Mouse (Mus musculus) midbrain, embryonic 15.5 days (tissue): Measurements from ENCODE around the gene Tsga10. TPM values are rescaled to one million over a fixed set of nuclear protein-coding genes. Genes with fewer than 3 reads are reported as not detected.

ENCODE experiments used
- ATAC-seq: fragments of 200-750 bp; cut with Nextera tagmentation; replicated peaks from 2 replicates; pipeline ENCODE4 v1.8.0; 2017; ENCODE audit warnings: moderate TSS enrichment
- H3K27ac ChIP-seq: fragments of 300-500 bp; sonication (generic); 2 replicates; pipeline ENCODE4 v1.5.1; 2015; ENCODE audit warnings: mild to moderate bottlenecking, inconsistent platforms
- H3K27me3 ChIP-seq: fragments of 300-500 bp; sonication (generic); replicated peaks from 2 replicates; pipeline ENCODE4 v1.6.1; 2015; ENCODE audit warnings: inconsistent platforms
- H3K36me3 ChIP-seq: fragments of 300-500 bp; sonication (generic); replicated peaks from 2 replicates; pipeline ENCODE4 v1.6.1; 2015; ENCODE audit warnings: inconsistent platforms
- H3K4me1 ChIP-seq: fragments of 300-500 bp; sonication (generic); 2 replicates; pipeline ENCODE4 v1.6.1; 2015; ENCODE audit warnings: inconsistent platforms
- H3K4me2 ChIP-seq: fragments of 300-500 bp; sonication (generic); 2 replicates; pipeline ENCODE4 v1.6.1; 2015; ENCODE audit warnings: inconsistent platforms, mild to moderate bottlenecking, moderate library complexity
- H3K4me3 ChIP-seq: fragments of 300-500 bp; sonication (generic); 2 replicates; pipeline ENCODE4 v1.5.1; 2015; ENCODE audit warnings: mild to moderate bottlenecking, inconsistent platforms
- H3K9ac ChIP-seq: fragments of 300-500 bp; sonication (generic); 2 replicates; pipeline ENCODE4 v1.6.1; 2015; ENCODE audit warnings: mild to moderate bottlenecking, inconsistent platforms
- H3K9me3 ChIP-seq: fragments of 300-500 bp; sonication (generic); 2 replicates; pipeline ENCODE4 v1.6.1; 2016; ENCODE audit warnings: inconsistent platforms
- WGBS: fragments of 180-500 bp; shearing (Covaris S2); methylation state at CpG from one replicate; pipeline ENCODE4 v1.1.7; 2015; ENCODE audit warnings: mixed read lengths; 5-methylcytosine and 5-hydroxymethylcytosine counted together
- polyA plus RNA-seq: library from polyadenylated mRNA; unstranded; fragments of >200 nt; fragmentation: Nextera tagmentation; extraction: Ambion mirVana; gene quantifications from 2 replicates; pipeline ENCODE4 v1.2.1, GENCODE M21; 2015

The Tsga10 gene
- polyA plus RNA-seq, 1 experiment from 2014 or later: 20.8 TPM

DNA sequence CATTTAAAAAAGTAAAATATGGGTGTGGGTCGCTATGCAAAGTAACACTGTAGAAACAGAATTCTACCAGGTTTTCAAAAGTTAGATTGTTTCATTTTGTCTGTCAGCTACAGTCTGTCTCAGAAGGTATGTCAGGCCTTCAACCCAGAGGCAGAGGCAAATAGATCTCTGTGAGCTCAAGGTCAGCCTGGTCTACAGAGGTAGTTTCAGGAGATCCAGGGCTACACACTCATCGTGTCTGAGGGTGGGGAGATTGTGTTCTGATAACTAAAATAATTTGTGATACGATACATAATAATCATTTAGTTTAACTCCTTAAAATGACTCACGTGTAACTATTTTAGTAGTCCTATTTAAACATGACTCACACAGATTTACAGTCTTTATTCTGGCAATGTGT is 6.9 kb upstream of the Tsga10 start:
- peaks cover 7% of the 10 kb centered on the region; the same call in 1 of the 2 replicates for H3K27me3 ChIP-seq
- H3K4me3 ChIP-seq: peak overlapping the region; percentile 51; the same call in 1 of the 2 replicates
- WGBS: 96% methylated on average over 4 of the region's 4 CpGs
- ATAC-seq: no peak
- peaks cover 21% of the 10 kb centered on the region for H3K36me3 ChIP-seq
- H3K9me3 ChIP-seq: no peaks in the 10 kb centered on the region
- H3K4me2 ChIP-seq: 0 out of 2 replicates have a peak overlapping the region, but pooled peaks have one; percentile 60
- H3K4me1 ChIP-seq: peaks cover 13% of the 10 kb centered on the region
- H3K27ac ChIP-seq: no peak overlapping the region
- H3K9ac ChIP-seq: 0 out of 2 replicates have a peak overlapping the region, but pooled peaks have one; percentile 55

DNA sequence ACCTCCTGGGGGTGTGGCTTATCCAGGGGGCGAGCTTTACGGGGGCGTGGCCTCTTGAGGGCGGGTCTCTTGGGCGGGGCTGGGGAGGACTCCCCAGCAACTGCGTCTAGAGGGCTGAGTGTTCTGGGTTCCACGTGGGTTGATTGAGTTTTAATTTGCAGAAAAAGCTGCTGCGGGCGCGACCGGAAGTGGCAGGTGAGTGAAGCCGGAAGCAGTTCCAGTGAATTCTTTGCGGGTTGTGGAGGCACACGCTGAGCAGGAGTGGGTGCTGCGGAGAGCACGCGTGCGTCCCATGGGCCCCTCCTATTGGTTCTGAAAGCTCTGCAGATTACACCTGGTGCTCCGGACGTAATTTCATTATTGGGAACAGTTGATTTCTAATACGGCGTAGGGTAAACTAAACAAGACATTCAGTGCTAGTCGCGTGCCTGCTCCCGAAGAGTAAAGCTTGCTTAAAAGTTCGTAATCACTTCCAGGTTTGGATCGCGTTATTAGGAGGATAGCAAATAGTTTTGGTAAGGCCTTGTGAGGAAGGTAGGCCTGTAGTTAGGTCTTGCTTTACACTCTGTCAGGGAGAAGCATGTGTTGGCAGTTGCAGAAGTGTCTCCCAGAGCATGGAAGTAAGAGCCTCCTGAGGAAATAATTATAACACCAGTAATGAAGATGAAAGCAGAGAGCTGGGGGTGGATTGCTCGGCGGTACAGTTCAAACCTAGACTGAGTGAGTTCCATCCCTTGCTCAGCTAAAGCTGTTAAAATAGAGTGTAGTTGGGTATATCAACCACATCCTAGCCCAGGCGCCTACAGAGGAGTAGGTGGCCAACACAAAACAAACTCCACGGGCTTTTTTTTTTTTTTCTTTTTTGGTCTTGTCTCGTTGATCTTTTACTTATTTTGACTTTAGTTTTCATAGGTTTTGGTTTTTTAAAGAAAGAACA is 6.2 kb upstream of the Tsga10 start:
- Histone ChIP-seq H3K4me1 (peaks cover 13% of the 10 kb centered on the region), H3K9ac (peak overlapping the region; percentile 55), H3K4me2 (peak overlapping the region; percentile 60), H3K27me3 (peaks cover 7% of the 10 kb centered on the region; the same call in 1 of the 2 replicates), H3K9me3 (no peaks in the 10 kb centered on the region), H3K36me3 (peaks cover 15% of the 10 kb centered on the region), H3K27ac (peak overlapping the region; percentile 74), H3K4me3 (peak overlapping the region; percentile 51)
- peak; percentile 95 for ATAC-seq
- WGBS: 6% methylated on average over 33 of the region's 33 CpGs

DNA sequence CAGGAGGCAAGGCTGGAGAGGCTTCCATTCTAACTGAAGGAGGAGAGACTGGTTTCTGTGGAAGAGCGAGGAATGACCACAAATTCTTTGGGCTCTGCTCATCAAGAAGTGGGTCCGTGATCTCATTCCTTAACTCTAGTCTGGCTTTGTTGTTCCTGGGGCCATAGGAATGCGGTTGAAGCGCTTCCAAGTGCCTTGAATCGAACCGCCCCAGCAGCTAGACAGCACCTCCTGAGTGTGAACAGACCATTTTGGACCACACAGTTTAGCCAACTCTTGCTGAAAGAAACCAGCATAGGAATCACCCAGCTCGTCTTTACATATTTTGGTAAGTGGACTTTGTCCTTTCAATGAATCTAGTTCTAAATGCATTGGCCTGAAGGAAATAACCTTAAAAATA is 5.5 kb upstream of the Tsga10 start, which contains the start of gene Lipt1:
Gene Lipt1 (plus strand): TSS at position 35 of the 400 bp plus-strand sequence.
- WGBS: 4% methylated on average over 7 of the region's 7 CpGs
- Histone ChIP-seq H3K36me3 (peaks cover 13% of the 10 kb centered on the region), H3K4me2 (peak within 1 kb of the TSS; percentile 60), H3K4me3 (peak within 1 kb of the TSS; percentile 51), H3K27me3 (peaks cover 7% of the 10 kb centered on the region; the same call in 1 of the 2 replicates), H3K4me1 (peaks cover 13% of the 10 kb centered on the region), H3K9ac (peak within 1 kb of the TSS; percentile 55), H3K9me3 (no peaks in the 10 kb centered on the region), H3K27ac (peak within 1 kb of the TSS; percentile 74)
- ATAC-seq: peak; percentile 66

DNA sequence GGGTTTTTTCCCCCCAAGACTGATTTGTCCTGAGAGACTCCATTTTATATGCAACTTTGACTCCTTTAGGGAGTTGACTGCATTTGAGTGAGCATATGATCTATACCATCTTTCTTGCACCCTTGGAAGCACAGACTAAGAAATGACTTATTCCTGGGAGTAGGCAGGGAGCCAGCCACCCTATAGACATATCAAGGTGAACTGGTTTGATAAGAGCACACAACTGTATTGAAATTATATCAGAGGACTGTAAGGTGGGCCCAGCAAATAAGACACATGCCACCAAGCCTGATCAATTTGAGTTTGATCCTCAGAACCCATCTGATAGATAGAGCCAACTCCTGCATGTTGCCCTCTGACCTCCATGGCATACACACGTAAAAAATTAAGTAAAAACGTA is 3.1 kb upstream of the Tsga10 start:
- H3K4me3 ChIP-seq: no peak overlapping the region
- ATAC-seq: no peak
- H3K4me1 ChIP-seq: peaks cover 20% of the 10 kb centered on the region
- H3K9ac ChIP-seq: no peak overlapping the region
- no peaks in the 10 kb centered on the region for H3K9me3 ChIP-seq
- no peak overlapping the region for H3K27ac ChIP-seq
- 49% methylated on average over 2 of the region's 2 CpGs for WGBS
- peaks cover 7% of the 10 kb centered on the region; the same call in 1 of the 2 replicates for H3K27me3 ChIP-seq
- no peak overlapping the region for H3K4me2 ChIP-seq
- no peaks in the 10 kb centered on the region for H3K36me3 ChIP-seq

DNA sequence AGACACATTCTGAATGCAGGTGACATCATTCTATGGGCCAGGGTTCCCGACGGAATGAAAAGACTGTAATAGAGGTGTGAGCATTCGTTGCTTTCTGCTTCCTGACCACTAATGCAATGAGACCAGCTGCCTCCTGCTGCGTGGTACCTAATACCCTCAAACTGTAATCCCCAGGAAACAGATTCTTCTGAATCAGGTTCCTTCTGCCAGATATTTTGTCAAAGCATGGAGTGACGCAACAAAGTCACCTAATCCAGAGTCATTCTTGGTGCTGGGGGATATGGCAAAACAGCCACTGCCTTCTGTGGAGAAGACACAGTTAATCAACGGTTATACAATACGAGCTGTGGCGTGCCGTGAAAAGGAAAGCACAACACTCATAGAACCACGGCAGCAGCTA is 2.4 kb upstream of the Tsga10 start:
- 64% methylated on average over 10 of the region's 10 CpGs for WGBS
- no peak overlapping the region for H3K4me3 ChIP-seq
- ATAC-seq: no peak

DNA sequence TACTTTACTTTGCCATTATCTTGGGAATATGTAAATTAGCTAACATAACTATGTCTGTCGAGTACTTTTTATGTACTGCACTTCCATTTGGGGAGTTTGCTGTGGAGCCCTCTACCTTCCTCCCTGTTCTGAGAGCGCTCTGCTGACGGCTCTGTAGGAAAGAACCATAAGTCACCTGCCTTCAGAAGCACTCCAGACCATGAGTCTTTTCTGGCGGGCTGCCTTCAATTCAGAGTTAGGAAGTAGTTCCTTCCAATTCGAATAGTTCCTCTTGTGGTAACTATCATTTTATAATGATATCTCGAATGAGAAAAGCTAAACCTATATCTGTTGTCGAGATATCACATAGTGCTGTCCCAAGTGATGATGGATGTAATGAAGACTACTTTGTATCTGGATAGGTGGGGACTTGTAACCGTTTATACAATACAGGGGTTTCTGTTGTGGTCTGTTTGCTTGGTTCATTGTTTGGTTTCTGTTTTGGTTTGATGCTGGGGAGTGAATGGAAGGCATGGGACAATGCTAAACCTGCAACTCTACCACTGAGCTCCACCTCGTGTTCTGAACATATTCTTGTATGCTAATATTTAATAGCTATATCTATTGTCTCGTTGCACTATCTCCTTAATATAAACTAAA is 1.6 kb upstream of the Tsga10 start:
- peaks cover 7% of the 10 kb centered on the region; the same call in 1 of the 2 replicates for H3K27me3 ChIP-seq
- no peak overlapping the region for H3K9ac ChIP-seq
- H3K27ac ChIP-seq: no peak overlapping the region
- H3K4me3 ChIP-seq: no peak overlapping the region
- H3K4me1 ChIP-seq: peaks cover 23% of the 10 kb centered on the region
- no peaks in the 10 kb centered on the region for H3K36me3 ChIP-seq
- no peak for ATAC-seq
- 70% methylated on average over 10 of the region's 10 CpGs for WGBS
- no peak overlapping the region for H3K4me2 ChIP-seq
- no peaks in the 10 kb centered on the region for H3K9me3 ChIP-seq

More for the DNA sequence above, 2.4 kb upstream of the Tsga10 start:
- H3K9me3 ChIP-seq: no peaks in the 10 kb centered on the region
- no peak overlapping the region for H3K4me2 ChIP-seq
- peaks cover 20% of the 10 kb centered on the region for H3K4me1 ChIP-seq
- peaks cover 7% of the 10 kb centered on the region; the same call in 1 of the 2 replicates for H3K27me3 ChIP-seq
- no peaks in the 10 kb centered on the region for H3K36me3 ChIP-seq
- no peak overlapping the region for H3K27ac ChIP-seq
- H3K9ac ChIP-seq: no peak overlapping the region

DNA sequence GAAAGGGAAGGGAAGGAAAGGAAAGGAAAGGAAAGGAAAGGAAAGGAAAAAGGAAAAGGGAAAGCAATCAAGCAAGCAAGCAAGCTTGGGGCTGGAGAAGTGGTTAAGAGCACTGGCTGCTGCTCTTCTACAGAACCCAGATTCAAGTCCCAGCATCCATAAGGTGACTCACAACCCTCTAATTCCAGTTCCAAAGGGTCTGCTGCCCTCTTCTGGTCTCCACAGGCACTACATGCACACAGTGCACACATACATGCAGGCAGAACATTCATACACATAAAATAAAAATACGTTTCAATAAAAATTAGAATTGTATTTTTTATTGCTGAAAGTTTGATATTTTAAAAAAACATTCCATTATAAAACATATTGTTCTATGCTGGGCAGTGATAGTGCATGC is 827 bp upstream of the Tsga10 start:
- H3K27me3 ChIP-seq: peaks cover 7% of the 10 kb centered on the region; the same call in 1 of the 2 replicates
- WGBS: 79% methylated on average over 1 of the region's 1 CpGs
- no peak for ATAC-seq
- no peak overlapping the region for H3K4me3 ChIP-seq
- H3K4me1 ChIP-seq: peaks cover 18% of the 10 kb centered on the region
- no peak overlapping the region for H3K4me2 ChIP-seq
- no peak overlapping the region for H3K27ac ChIP-seq
- H3K9ac ChIP-seq: no peak overlapping the region
- no peaks in the 10 kb centered on the region for H3K36me3 ChIP-seq
- H3K9me3 ChIP-seq: no peaks in the 10 kb centered on the region

DNA sequence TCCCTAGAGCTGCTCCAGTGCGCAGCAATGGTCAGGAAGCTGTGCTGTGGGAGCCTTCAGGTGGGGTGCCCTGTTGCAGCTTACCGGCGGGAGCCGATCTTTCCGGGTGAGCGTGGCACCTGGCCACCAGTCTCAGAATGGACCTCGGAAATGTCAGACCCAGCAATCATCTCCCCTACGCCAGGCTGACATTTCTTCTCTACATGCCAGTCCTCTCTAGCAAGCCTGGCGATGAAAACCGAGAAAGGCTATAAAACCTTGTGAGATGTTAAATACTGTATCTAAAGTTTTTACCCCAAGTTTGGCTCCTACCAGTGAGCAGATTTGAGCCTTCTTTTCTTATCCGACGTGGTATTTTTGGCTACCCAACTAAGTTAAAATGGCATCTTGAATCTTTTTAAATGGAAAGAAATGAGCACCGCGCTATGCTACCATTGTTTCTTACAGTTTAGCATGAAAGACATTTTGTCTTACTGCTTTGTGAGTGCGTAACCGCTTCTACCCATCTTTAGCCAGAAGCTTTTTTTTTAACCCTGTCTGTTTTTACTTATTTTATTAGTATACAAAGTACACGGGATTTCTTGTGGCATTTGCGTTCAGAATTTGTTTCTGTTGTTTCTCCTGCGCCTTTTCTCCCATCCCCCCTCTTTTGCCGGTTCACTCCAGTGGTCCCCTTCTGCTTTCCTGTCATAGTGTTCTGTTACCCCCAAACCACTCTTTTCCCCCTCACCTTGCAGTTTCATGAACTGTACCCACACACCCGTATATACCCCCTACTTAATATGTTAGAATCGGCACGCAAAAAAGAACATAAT is 621 bp downstream of the Tsga10 start:
- WGBS: 11% methylated on average over 23 of the region's 23 CpGs

DNA sequence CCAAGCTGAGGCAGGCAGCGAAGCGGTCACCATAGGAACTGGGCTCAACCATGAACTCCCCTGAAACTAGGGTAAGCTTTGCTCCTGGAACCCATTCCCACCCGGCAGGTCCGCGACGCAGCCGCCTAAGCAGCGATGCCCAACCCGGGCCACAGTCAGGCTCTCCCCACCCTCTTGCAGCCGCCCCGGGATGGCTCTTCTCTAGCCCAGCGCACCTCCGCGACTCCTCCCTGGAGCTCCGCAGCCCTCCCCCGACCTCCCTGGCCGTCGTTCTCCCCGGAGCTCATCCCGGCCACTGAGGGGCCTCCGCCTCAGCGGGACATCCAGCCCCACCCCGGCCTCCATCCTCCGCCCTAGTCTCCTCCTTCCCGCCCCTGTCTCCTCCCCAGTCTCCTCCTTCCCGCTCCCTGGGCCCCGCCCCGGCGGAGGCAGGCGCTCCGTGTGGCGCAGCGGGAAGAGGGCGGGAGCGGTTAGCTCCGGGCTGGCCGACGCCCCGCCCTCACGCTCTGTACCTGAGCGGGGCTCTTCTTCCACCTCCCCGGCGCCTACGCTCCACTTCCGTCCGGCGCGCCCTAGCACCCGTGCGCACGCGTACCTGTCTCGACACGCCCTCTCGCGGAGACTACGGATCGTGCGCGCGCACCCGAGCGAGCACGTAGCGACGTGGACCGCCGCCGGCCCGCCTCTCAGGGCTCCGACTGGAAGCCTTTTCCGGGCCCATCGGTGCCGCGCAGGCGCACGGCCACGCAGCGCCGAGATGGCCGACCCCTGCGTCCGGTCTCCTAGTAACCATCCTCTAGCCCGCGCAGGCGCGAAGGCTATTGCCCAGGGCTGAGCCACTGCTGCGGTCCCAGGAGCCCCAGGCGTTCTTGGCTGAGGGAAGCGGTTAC is 1.5 kb downstream of the Tsga10 start:
- WGBS: under 1% methylated on average over 88 of the region's 90 CpGs
- Histone ChIP-seq H3K9ac (peak overlapping the region; percentile 68), H3K27ac (peak overlapping the region; percentile 92), H3K27me3 (peaks cover 5% of the 10 kb centered on the region; the same call in 1 of the 2 replicates), H3K36me3 (no peaks in the 10 kb centered on the region), H3K4me2 (peak overlapping the region; percentile 59), H3K9me3 (no peaks in the 10 kb centered on the region), H3K4me1 (peaks cover 14% of the 10 kb centered on the region), H3K4me3 (peak overlapping the region; percentile 72)
- ATAC-seq: peak; percentile 98

More for the DNA sequence above, 621 bp downstream of the Tsga10 start:
- ATAC-seq: no peak
- peaks cover 7% of the 10 kb centered on the region; the same call in 1 of the 2 replicates for H3K27me3 ChIP-seq
- no peaks in the 10 kb centered on the region for H3K36me3 ChIP-seq
- H3K4me3 ChIP-seq: peak overlapping the region; percentile 72
- H3K9ac ChIP-seq: peak overlapping the region; percentile 57
- peaks cover 14% of the 10 kb centered on the region for H3K4me1 ChIP-seq
- H3K9me3 ChIP-seq: no peaks in the 10 kb centered on the region
- H3K27ac ChIP-seq: peak overlapping the region; percentile 92
- peak overlapping the region; percentile 59 for H3K4me2 ChIP-seq

DNA sequence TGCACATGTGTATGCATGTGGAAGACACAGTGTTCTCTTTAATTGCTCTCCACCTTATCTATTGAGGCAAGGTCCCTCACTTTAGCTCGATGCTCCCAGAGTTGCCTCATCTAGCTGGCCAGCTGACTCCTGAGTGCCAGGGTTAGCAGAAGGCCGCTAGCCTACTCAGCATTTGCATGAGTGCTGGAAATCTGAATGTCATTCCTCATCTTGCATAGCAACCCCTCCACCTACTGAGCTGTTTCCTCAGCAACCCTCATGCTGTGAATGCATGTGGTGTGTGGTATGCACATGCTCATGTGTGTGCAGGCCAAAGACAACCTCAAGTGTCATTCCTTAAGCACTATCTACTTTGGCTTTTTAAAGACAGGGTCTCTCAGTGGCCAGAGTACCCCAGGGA is 15.5 kb downstream of the Tsga10 start:
- no peak overlapping the region for H3K27ac ChIP-seq
- H3K4me3 ChIP-seq: no peak overlapping the region
- H3K4me2 ChIP-seq: no peak overlapping the region
- no peaks in the 10 kb centered on the region for H3K27me3 ChIP-seq
- H3K36me3 ChIP-seq: peaks cover 12% of the 10 kb centered on the region
- H3K9me3 ChIP-seq: no peaks in the 10 kb centered on the region
- no peak for ATAC-seq
- H3K4me1 ChIP-seq: no peaks in the 10 kb centered on the region
- H3K9ac ChIP-seq: no peak overlapping the region
- WGBS: 71% methylated on average over 2 of the region's 2 CpGs

DNA sequence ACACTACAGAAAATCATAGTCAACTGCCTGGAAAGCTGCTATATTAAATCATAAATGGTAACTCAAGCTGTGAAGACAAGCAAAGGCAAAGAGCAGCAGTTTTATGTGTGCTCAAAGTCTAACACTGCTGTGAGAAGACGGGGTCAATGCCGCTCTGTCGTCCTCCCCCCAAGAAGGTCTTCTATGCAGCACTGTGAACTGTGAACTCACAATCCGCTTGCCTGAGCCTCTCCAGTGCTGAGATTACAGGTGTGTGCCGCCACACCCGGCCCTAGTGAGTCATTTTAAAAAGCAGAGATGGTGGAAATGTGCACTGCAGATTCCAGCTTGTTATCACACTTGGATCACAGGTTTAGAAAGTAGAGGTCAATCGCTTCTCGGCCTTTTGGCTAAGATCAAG is 19.4 kb downstream of the Tsga10 start:
- no peaks in the 10 kb centered on the region for H3K4me1 ChIP-seq
- 84% methylated on average over 8 of the region's 8 CpGs for WGBS
- H3K4me2 ChIP-seq: no peak overlapping the region
- H3K9ac ChIP-seq: no peak overlapping the region
- H3K4me3 ChIP-seq: no peak overlapping the region
- H3K27ac ChIP-seq: no peak overlapping the region
- no peaks in the 10 kb centered on the region for H3K9me3 ChIP-seq
- H3K36me3 ChIP-seq: no peaks in the 10 kb centered on the region
- H3K27me3 ChIP-seq: no peaks in the 10 kb centered on the region
- ATAC-seq: no peak
